Mouse (Mus musculus) lung, embryonic 16.5 days (tissue): ENCODE results near the gene Vtn. TPM values are rescaled to one million over a fixed set of nuclear protein-coding genes. Genes with fewer than 3 reads are reported as not detected.
"Not testable (repeated sequence)": the region's sequence is repeated elsewhere in the genome, so short reads cannot be mapped to it uniquely, and the experiment has no call there.

Experiments used
- ATAC-seq: fragments of 200-750 bp; cut with Nextera tagmentation; 2 replicates; pipeline ENCODE4 v1.8.0; 2017; ENCODE audit warnings: low read depth, mild to moderate bottlenecking, moderate library complexity
- H3K27ac ChIP-seq: fragments of 300-500 bp; sonication (generic); 2 replicates; pipeline ENCODE4 v1.5.1; 2014; ENCODE audit warnings: mild to moderate bottlenecking, control low read depth, low read length
- H3K27me3 ChIP-seq: fragments of 300-500 bp; sonication (generic); 2 replicates; pipeline ENCODE4 v1.6.1; 2014; ENCODE audit warnings: low read depth, low read length, mixed read lengths; ENCODE audit not compliant: control insufficient read depth, insufficient read depth
- H3K36me3 ChIP-seq: fragments of 300-500 bp; sonication (generic); 2 replicates; pipeline ENCODE4 v1.6.1; 2014; ENCODE audit warnings: low read length; ENCODE audit not compliant: control insufficient read depth, insufficient read depth
- H3K4me1 ChIP-seq: fragments of 300-500 bp; sonication (generic); replicated peaks from 2 replicates; pipeline ENCODE4 v1.6.1; 2014; ENCODE audit warnings: low read length, mixed read lengths; ENCODE audit not compliant: control insufficient read depth, insufficient read depth
- H3K4me2 ChIP-seq: fragments of 300-500 bp; sonication (generic); 2 replicates; pipeline ENCODE4 v1.6.1; 2014; ENCODE audit warnings: low read depth, low read length, control low read depth
- H3K4me3 ChIP-seq: fragments of 300-500 bp; sonication (generic); 2 replicates; pipeline ENCODE4 v1.5.1; 2014; ENCODE audit warnings: mild to moderate bottlenecking, low read length, control low read depth
- H3K9ac ChIP-seq: fragments of 300-500 bp; sonication (generic); 2 replicates; pipeline ENCODE4 v1.6.1; 2014; ENCODE audit warnings: low read length, control low read depth
- H3K9me3 ChIP-seq: fragments of 300-500 bp; sonication (generic); 2 replicates; pipeline ENCODE4 v1.6.1; 2016; ENCODE audit warnings: low read length; ENCODE audit not compliant: control insufficient read depth
- WGBS: fragments of 180-500 bp; shearing (Covaris S2); extraction: QIAGEN DNeasy Blood & Tissue Kit; methylation state at CpG from one replicate; pipeline ENCODE4 v1.1.7; 2014; 5-methylcytosine and 5-hydroxymethylcytosine counted together
- polyA plus RNA-seq: library from polyadenylated mRNA; unstranded; fragments of >200 nt; fragmentation: Nextera tagmentation; extraction: Ambion mirVana; gene quantifications from 2 replicates; pipeline ENCODE4 v1.2.1, GENCODE M21; 2015

Gene Vtn
- polyA plus RNA-seq, 1 experiment from 2014 or later = 1.5 TPM

DNA sequence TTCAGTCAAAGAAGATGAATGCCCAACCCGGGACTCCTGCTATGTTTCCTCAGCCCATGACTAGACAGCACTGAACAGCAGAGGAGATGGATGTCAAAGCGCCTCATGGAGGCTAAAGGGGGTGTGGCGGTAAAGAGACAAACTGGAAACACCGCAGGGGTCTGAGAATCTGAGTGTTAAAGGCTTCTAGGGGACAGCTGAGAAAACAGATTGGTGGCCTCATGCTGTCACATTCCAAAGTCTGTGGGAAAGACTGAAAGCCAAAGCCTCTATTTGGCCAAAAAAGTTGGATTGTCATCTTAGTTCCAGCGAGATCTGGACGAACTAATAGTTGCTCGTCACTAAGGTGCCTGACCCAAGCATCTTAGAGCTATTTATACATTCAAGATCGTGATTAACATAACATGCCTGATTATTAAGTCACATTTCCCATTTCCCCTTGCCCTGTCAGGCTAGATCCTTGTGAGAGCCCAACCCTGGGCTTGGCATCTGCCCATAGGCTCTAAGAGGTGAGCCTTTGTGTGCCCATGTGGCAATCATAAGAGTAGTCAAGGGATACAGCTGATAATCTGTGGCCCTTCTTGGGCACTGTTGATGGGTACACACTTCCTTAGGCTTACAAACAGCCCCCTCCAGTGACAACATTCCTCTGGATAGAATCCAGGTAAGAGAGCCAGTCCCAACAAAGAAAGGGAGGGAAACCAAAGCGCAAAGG lies 24.5 kb downstream of the Vtn start:
- H3K27ac ChIP-seq = no peak overlapping the region
- no peaks in the 10 kb centered on the region for H3K9me3 ChIP-seq
- WGBS = 68% methylated on average over 9 of the region's 9 CpGs
- no peak overlapping the region for H3K9ac ChIP-seq
- 0 out of 2 replicates have a peak, but pooled peaks cover 2% of the 10 kb centered on the region for H3K4me1 ChIP-seq
- peaks cover 73% of the 10 kb centered on the region for H3K36me3 ChIP-seq
- no peak overlapping the region for H3K4me3 ChIP-seq
- no peaks in the 10 kb centered on the region for H3K27me3 ChIP-seq
- H3K4me2 ChIP-seq = no peak overlapping the region
- ATAC-seq = no peak

- no peaks in the 10 kb centered on the region for H3K27me3 ChIP-seq
- H3K4me1 ChIP-seq = 0 out of 2 replicates have a peak, but pooled peaks cover 2% of the 10 kb centered on the region
- H3K27ac ChIP-seq = peak overlapping the region; percentile 43
- no peak overlapping the region for H3K9ac ChIP-seq
- H3K4me2 ChIP-seq = no peak overlapping the region
- ATAC-seq = peak; percentile 44
- 45% methylated on average over 2 of the region's 2 CpGs for WGBS
- H3K9me3 ChIP-seq = no peaks in the 10 kb centered on the region
- peaks cover 80% of the 10 kb centered on the region for H3K36me3 ChIP-seq
- H3K4me3 ChIP-seq = no peak overlapping the region
Observed at GRCm38 (mm10) chr11:78524838-78525237, 25.9 kb downstream of the Vtn start.

DNA sequence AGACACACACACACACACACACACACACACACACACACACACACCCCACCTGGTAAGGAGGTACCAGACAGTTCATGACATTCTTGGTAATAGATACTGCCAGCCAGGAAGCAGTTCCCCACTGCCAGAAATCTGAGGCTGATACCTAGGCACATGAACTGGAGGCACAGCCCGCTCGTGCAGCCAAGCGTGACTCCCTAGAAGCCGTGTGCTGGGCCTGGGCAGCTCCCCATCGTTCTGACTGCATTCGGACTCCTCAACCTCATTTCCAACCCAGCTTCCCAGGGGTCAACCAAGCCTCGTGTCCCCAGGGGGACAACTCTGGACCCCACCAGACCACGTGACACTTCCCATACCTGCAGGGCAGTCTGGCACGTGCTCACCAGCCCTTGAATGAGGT lies 29.8 kb downstream of the Vtn start:
- WGBS = 89% methylated on average over 9 of the region's 9 CpGs
- no peak for ATAC-seq

DNA sequence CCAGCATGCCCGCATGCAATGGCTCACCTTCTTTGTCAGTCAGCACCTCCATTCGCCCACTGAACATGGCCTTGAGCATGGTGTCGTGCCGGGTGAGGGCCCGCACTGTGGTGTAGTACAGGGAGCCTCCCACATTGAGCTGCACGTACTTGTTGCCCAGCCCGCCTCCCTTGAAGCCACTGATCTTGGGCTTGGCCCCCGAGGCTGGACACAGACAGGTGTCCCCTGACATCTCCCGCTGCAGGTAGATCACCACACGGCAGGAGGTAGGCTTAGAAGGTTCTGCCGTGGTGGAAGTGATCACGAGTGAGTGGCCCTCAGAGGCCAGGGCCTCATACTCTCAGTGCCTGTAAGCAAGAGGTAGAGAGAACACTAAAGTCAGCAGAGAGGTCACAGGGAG lies 31.1 kb downstream of the Vtn start:
- Histone ChIP-seq H3K27ac (no peak overlapping the region), H3K9me3 (no peaks in the 10 kb centered on the region), H3K4me3 (no peak overlapping the region), H3K4me2 (no peak overlapping the region), H3K36me3 (peaks cover 39% of the 10 kb centered on the region), H3K9ac (no peak overlapping the region), H3K4me1 (peaks cover 9% of the 10 kb centered on the region), H3K27me3 (no peaks in the 10 kb centered on the region)
- ATAC-seq = no peak
- WGBS = 88% methylated on average over 12 of the region's 12 CpGs

More for the DNA sequence above, 29.8 kb downstream of the Vtn start:
- no peaks in the 10 kb centered on the region for H3K9me3 ChIP-seq
- peaks cover 51% of the 10 kb centered on the region for H3K36me3 ChIP-seq
- no peak overlapping the region for H3K4me2 ChIP-seq
- peaks cover 4% of the 10 kb centered on the region; the same call in 1 of the 2 replicates for H3K4me1 ChIP-seq
- H3K4me3 ChIP-seq = no peak overlapping the region
- no peak overlapping the region for H3K9ac ChIP-seq
- no peaks in the 10 kb centered on the region for H3K27me3 ChIP-seq
- no peak overlapping the region for H3K27ac ChIP-seq

GRCm38 (mm10) chr11:78531046-78531445 lies 32.2 kb downstream of the Vtn start:
- 44% methylated on average over 6 of the region's 6 CpGs for WGBS
- Histone ChIP-seq H3K9me3 (no peaks in the 10 kb centered on the region), H3K4me1 (peaks cover 12% of the 10 kb centered on the region), H3K36me3 (peaks cover 33% of the 10 kb centered on the region), H3K9ac (no peak overlapping the region), H3K4me3 (no peak overlapping the region), H3K27me3 (no peaks in the 10 kb centered on the region), H3K27ac (peak overlapping the region; percentile 78), H3K4me2 (0 out of 2 replicates have a peak overlapping the region, but pooled peaks have one; percentile 22)
- ATAC-seq = no peak

DNA sequence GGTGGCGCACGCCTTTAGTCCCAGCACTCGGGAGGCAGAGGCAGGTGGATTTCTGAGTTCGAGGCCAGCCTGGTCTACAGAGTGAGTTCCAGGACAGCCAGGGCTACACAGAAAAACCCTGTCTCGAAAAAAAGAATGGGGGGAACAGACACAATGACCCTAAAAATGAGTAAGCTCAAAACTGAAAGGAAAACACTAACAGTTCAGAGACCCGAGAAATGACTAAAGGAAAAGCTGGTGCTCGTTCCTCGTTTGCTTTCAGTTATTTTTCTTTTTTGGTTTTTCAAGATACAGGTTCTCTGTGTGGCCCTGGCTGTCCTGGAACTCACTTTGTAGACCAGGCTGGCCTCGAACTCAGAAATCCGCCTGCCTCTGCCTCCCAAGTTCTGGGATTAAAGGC lies 32.6 kb downstream of the Vtn start:
- not testable (repeated sequence) for H3K27me3 ChIP-seq, H3K4me2 ChIP-seq, H3K9ac ChIP-seq, ATAC-seq, H3K4me3 ChIP-seq, H3K9me3 ChIP-seq
- Histone ChIP-seq H3K36me3 (peaks cover 28% of the 10 kb centered on the region), H3K27ac (peak overlapping the region; percentile 56), H3K4me1 (peaks cover 12% of the 10 kb centered on the region)
- 90% methylated on average over 10 of the region's 10 CpGs for WGBS

- no peak overlapping the region; the same call in 1 of the 2 replicates for H3K9ac ChIP-seq
- peaks cover 24% of the 10 kb centered on the region for H3K4me1 ChIP-seq
- peak overlapping the region; percentile 97 for H3K27ac ChIP-seq
Observed at GRCm38 (mm10) chr11:78534516-78534915, 35.6 kb downstream of the Vtn start.

GRCm38 (mm10) chr11:78535376-78536079 lies 36.6 kb downstream of the Vtn start:
- under 1% methylated on average over 23 of the region's 23 CpGs for WGBS
- peak overlapping the region; percentile 75 for H3K4me2 ChIP-seq
- ATAC-seq = peak; percentile 55
- peak overlapping the region; percentile 97 for H3K4me3 ChIP-seq
- H3K9me3 ChIP-seq = no peaks in the 10 kb centered on the region
- H3K27me3 ChIP-seq = no peaks in the 10 kb centered on the region
- peaks cover 24% of the 10 kb centered on the region for H3K4me1 ChIP-seq
- H3K9ac ChIP-seq = peak overlapping the region; percentile 92
- peak overlapping the region; percentile 97 for H3K27ac ChIP-seq
- peaks cover 10% of the 10 kb centered on the region for H3K36me3 ChIP-seq

More at GRCm38 (mm10) chr11:78534516-78534915, 35.6 kb downstream of the Vtn start:
- peak overlapping the region; percentile 97 for H3K4me3 ChIP-seq
- no peaks in the 10 kb centered on the region for H3K27me3 ChIP-seq
- no peak for ATAC-seq
- peaks cover 6% of the 10 kb centered on the region for H3K36me3 ChIP-seq
- H3K9me3 ChIP-seq = no peaks in the 10 kb centered on the region
- peak overlapping the region; percentile 75 for H3K4me2 ChIP-seq
- 52% methylated on average over 4 of the region's 4 CpGs for WGBS

DNA sequence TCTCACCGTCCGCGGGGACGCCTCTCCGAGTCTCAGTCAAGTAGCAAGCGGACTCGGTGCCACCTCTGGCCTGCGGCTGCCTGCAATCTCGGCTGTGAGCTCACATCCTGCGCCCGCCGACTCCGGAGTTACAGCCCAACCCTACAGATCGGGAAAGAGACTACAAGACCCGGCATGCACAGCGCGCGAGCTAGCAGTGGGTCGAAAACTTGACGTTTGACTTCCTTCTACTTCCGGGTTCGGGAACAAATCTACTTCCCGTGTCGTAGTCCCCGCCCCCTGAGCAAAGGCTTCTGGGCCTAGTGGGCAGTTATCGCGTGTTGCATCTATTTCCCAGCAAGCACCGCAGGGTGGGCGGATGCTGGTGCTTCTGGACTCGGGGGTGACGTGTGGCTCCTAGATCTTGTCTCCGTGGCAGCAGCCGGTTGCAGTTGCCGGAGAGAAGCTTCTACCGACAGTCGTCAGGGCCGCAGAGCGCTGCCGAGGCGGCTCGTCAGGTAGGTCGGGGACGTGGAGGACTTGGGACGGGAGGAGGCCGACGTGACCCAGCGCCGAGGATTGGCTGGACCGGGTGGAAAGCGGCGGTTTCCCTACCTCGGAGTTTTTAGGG lies 37.3 kb downstream of the Vtn start, which contains the start of the genes Tnfaip1 and Ift20:
Tnfaip1 (minus strand) TSS at position 253 of the 610 bp plus-strand sequence.
Ift20 (plus strand) TSS at position 282 of the 610 bp plus-strand sequence.
- WGBS = under 1% methylated on average over 52 of the region's 52 CpGs
- H3K4me1 ChIP-seq = peaks cover 23% of the 10 kb centered on the region

More for the DNA sequence above, 37.3 kb downstream of the Vtn start, which contains the start of the genes Tnfaip1 and Ift20:
- Histone ChIP-seq H3K4me3 (peak within 1 kb of the TSS; percentile 97), H3K27me3 (no peaks in the 10 kb centered on the region), H3K4me2 (peak within 1 kb of the TSS; percentile 92), H3K9me3 (no peaks in the 10 kb centered on the region), H3K9ac (peak within 1 kb of the TSS; percentile 92), H3K36me3 (peaks cover 14% of the 10 kb centered on the region), H3K27ac (peak within 1 kb of the TSS; percentile 97)
- peak; percentile 98 for ATAC-seq
